Mouse (Mus musculus) heart, embryonic 10.5 days (tissue): ENCODE measurements around the gene Idh2. TPM values are rescaled to one million over a fixed set of nuclear protein-coding genes. Genes with fewer than 3 reads are reported as not detected.
"Not testable (repeated sequence)": the region's sequence is repeated elsewhere in the genome, so short reads cannot be mapped to it uniquely, and the experiment has no call there.

Experiments used
- DNase-seq: peaks from one replicate; pipeline ENCODE4 v3.0.0-alpha.2; 2017; ENCODE audit warnings: low spot score
- H3K27ac ChIP-seq: fragments of 300-500 bp; sonication (generic); 2 replicates; pipeline ENCODE4 v1.5.1; 2016; ENCODE audit warnings: mild to moderate bottlenecking
- H3K27me3 ChIP-seq: fragments of 300-500 bp; sonication (generic); 2 replicates; pipeline ENCODE4 v1.6.1; 2016; ENCODE audit warnings: mild to moderate bottlenecking; ENCODE audit not compliant: poor library complexity, insufficient read depth, severe bottlenecking
- H3K36me3 ChIP-seq: fragments of 300-500 bp; sonication (generic); 2 replicates; pipeline ENCODE4 v1.6.1; 2016; ENCODE audit warnings: mild to moderate bottlenecking, moderate library complexity
- H3K4me1 ChIP-seq: fragments of 300-500 bp; sonication (generic); 2 replicates; pipeline ENCODE4 v1.6.1; 2016; ENCODE audit warnings: mild to moderate bottlenecking
- H3K4me3 ChIP-seq: fragments of 300-500 bp; sonication (generic); 2 replicates; pipeline ENCODE4 v1.5.1; 2016; ENCODE audit warnings: mild to moderate bottlenecking, moderate library complexity
- H3K9me3 ChIP-seq: fragments of 300-500 bp; sonication (generic); 2 replicates; pipeline ENCODE4 v1.6.1; 2016; ENCODE audit warnings: mild to moderate bottlenecking, moderate library complexity
- WGBS: fragments of 180-500 bp; shearing (Covaris S2); methylation state at CpG from one replicate; pipeline ENCODE4 v1.1.7; 2016; 5-methylcytosine and 5-hydroxymethylcytosine counted together
- polyA plus RNA-seq: library from polyadenylated mRNA; unstranded; fragments of >200 nt; fragmentation: Nextera tagmentation; extraction: Ambion mirVana; gene quantifications from 2 replicates; pipeline ENCODE4 v1.2.1, GENCODE M21; 2016

Idh2 gene
- polyA plus RNA-seq, 1 experiment from 2014 or later = 830 TPM

GRCm38 (mm10) chr7:80140815-80141214, 25.6 kb upstream of the Idh2 start:
- H3K4me3 ChIP-seq = no peak overlapping the region
- peaks cover 4% of the 10 kb centered on the region; the same call in 1 of the 2 replicates for H3K9me3 ChIP-seq
- no peaks in the 10 kb centered on the region for H3K36me3 ChIP-seq
- no peak for DNase-seq
- peak overlapping the region; percentile 38; the same call in 1 of the 2 replicates for H3K27ac ChIP-seq
- WGBS = 19% methylated on average over 9 of the region's 9 CpGs
- peaks cover 11% of the 10 kb centered on the region for H3K4me1 ChIP-seq
- no peaks in the 10 kb centered on the region; the same call in 1 of the 2 replicates for H3K27me3 ChIP-seq

- peaks cover 4% of the 10 kb centered on the region; the same call in 1 of the 2 replicates for H3K9me3 ChIP-seq
- H3K4me3 ChIP-seq = no peak overlapping the region
- 74% methylated on average over 1 of the region's 1 CpGs for WGBS
Measured at GRCm38 (mm10) chr7:80138375-80138774, 23.2 kb upstream of the Idh2 start.

GRCm38 (mm10) chr7:80135173-80135532, 20.0 kb upstream of the Idh2 start:
- Histone ChIP-seq H3K4me3 (no peak overlapping the region), H3K27ac (peak overlapping the region; percentile 67; the same call in 1 of the 2 replicates), H3K36me3 (no peaks in the 10 kb centered on the region), H3K9me3 (peaks cover 4% of the 10 kb centered on the region; the same call in 1 of the 2 replicates), H3K27me3 (no peaks in the 10 kb centered on the region), H3K4me1 (peaks cover 18% of the 10 kb centered on the region)
- 32% methylated on average over 1 of the region's 1 CpGs for WGBS
- DNase-seq = no peak

More at GRCm38 (mm10) chr7:80138375-80138774, 23.2 kb upstream of the Idh2 start:
- no peak overlapping the region for H3K27ac ChIP-seq
- H3K36me3 ChIP-seq = no peaks in the 10 kb centered on the region
- H3K4me1 ChIP-seq = peaks cover 15% of the 10 kb centered on the region
- no peaks in the 10 kb centered on the region for H3K27me3 ChIP-seq
- no peak for DNase-seq

- WGBS = 52% methylated on average over 8 of the region's 8 CpGs
Measured at GRCm38 (mm10) chr7:80134454-80135172, 19.4 kb upstream of the Idh2 start.

GRCm38 (mm10) chr7:80132541-80132940, 17.3 kb upstream of the Idh2 start:
- DNase-seq = no peak
- H3K4me3 ChIP-seq = no peak overlapping the region
- peaks cover 27% of the 10 kb centered on the region for H3K4me1 ChIP-seq
- WGBS = 53% methylated on average over 9 of the region's 9 CpGs
- H3K36me3 ChIP-seq = no peaks in the 10 kb centered on the region
- H3K27ac ChIP-seq = no peak overlapping the region
- peaks cover 4% of the 10 kb centered on the region; the same call in 1 of the 2 replicates for H3K9me3 ChIP-seq
- no peaks in the 10 kb centered on the region for H3K27me3 ChIP-seq

More at GRCm38 (mm10) chr7:80134454-80135172, 19.4 kb upstream of the Idh2 start:
- Histone ChIP-seq H3K9me3 (peaks cover 4% of the 10 kb centered on the region; the same call in 1 of the 2 replicates), H3K36me3 (no peaks in the 10 kb centered on the region), H3K27me3 (no peaks in the 10 kb centered on the region), H3K27ac (peak overlapping the region; percentile 67; the same call in 1 of the 2 replicates), H3K4me1 (peaks cover 23% of the 10 kb centered on the region), H3K4me3 (no peak overlapping the region; the same call in 1 of the 2 replicates)
- DNase-seq = no peak

- not testable (repeated sequence) for H3K36me3 ChIP-seq, H3K4me3 ChIP-seq, H3K27ac ChIP-seq, H3K9me3 ChIP-seq, DNase-seq, H3K27me3 ChIP-seq
- 65% methylated on average over 7 of the region's 7 CpGs for WGBS
- peaks cover 29% of the 10 kb centered on the region for H3K4me1 ChIP-seq
Measured at GRCm38 (mm10) chr7:80131315-80131714, 16.1 kb upstream of the Idh2 start.

- Histone ChIP-seq H3K36me3 (no peaks in the 10 kb centered on the region), H3K9me3 (no peaks in the 10 kb centered on the region), H3K27me3 (no peaks in the 10 kb centered on the region), H3K27ac (peak overlapping the region; percentile 88), H3K4me3 (no peak overlapping the region), H3K4me1 (peaks cover 29% of the 10 kb centered on the region)
- DNase-seq = no peak
- 28% methylated on average over 12 of the region's 12 CpGs for WGBS
Measured at GRCm38 (mm10) chr7:80130344-80131055, 15.3 kb upstream of the Idh2 start.

GRCm38 (mm10) chr7:80129278-80129677, 14.1 kb upstream of the Idh2 start:
- Histone ChIP-seq H3K27me3 (no peaks in the 10 kb centered on the region), H3K4me3 (no peak overlapping the region), H3K27ac (peak overlapping the region; percentile 88; the same call in 1 of the 2 replicates), H3K36me3 (no peaks in the 10 kb centered on the region), H3K4me1 (peaks cover 21% of the 10 kb centered on the region), H3K9me3 (no peaks in the 10 kb centered on the region)
- no peak for DNase-seq
- WGBS = 55% methylated on average over 4 of the region's 4 CpGs

GRCm38 (mm10) chr7:80123672-80124071, 8.5 kb upstream of the Idh2 start:
- no peaks in the 10 kb centered on the region for H3K36me3 ChIP-seq
- H3K27ac ChIP-seq = no peak overlapping the region
- H3K27me3 ChIP-seq = no peaks in the 10 kb centered on the region
- peaks cover 37% of the 10 kb centered on the region for H3K4me1 ChIP-seq
- H3K4me3 ChIP-seq = no peak overlapping the region
- H3K9me3 ChIP-seq = no peaks in the 10 kb centered on the region
- DNase-seq = no peak
- 83% methylated on average over 2 of the region's 2 CpGs for WGBS

- Histone ChIP-seq H3K27me3 (no peaks in the 10 kb centered on the region), H3K4me3 (no peak overlapping the region), H3K27ac (no peak overlapping the region), H3K9me3 (no peaks in the 10 kb centered on the region), H3K36me3 (no peaks in the 10 kb centered on the region), H3K4me1 (peaks cover 37% of the 10 kb centered on the region)
- 66% methylated on average over 4 of the region's 4 CpGs for WGBS
- DNase-seq = no peak
Measured at GRCm38 (mm10) chr7:80123115-80123514, 7.9 kb upstream of the Idh2 start.

GRCm38 (mm10) chr7:80121083-80121482, 5.9 kb upstream of the Idh2 start:
- H3K36me3 ChIP-seq = no peaks in the 10 kb centered on the region
- 58% methylated on average over 5 of the region's 5 CpGs for WGBS
- H3K4me3 ChIP-seq = no peak overlapping the region
- H3K27me3 ChIP-seq = no peaks in the 10 kb centered on the region
- H3K27ac ChIP-seq = peak overlapping the region; percentile 87; the same call in 1 of the 2 replicates
- no peaks in the 10 kb centered on the region for H3K9me3 ChIP-seq
- peaks cover 43% of the 10 kb centered on the region for H3K4me1 ChIP-seq
- no peak for DNase-seq

- Histone ChIP-seq H3K4me3 (peak overlapping the region; percentile 7; the same call in 1 of the 2 replicates), H3K27me3 (no peaks in the 10 kb centered on the region), H3K4me1 (peaks cover 62% of the 10 kb centered on the region), H3K9me3 (no peaks in the 10 kb centered on the region), H3K27ac (peak overlapping the region; percentile 87), H3K36me3 (no peaks in the 10 kb centered on the region)
- no peak for DNase-seq
- 27% methylated on average over 4 of the region's 4 CpGs for WGBS
Measured at GRCm38 (mm10) chr7:80119198-80119597, 4.0 kb upstream of the Idh2 start.

GRCm38 (mm10) chr7:80116158-80116557, 966 bp upstream of the Idh2 start:
- Histone ChIP-seq H3K4me1 (peaks cover 80% of the 10 kb centered on the region), H3K4me3 (peak overlapping the region; percentile 99), H3K36me3 (peaks cover 9% of the 10 kb centered on the region), H3K27me3 (no peaks in the 10 kb centered on the region), H3K9me3 (no peaks in the 10 kb centered on the region), H3K27ac (peak overlapping the region; percentile 100; the same call in 1 of the 2 replicates)
- WGBS = 72% methylated on average over 2 of the region's 2 CpGs
- no peak for DNase-seq
